Mouse (Mus musculus): ENCODE data around the gene Ppp1r15b. TPM values are rescaled to one million over a fixed set of nuclear protein-coding genes. Genes with fewer than 3 reads are reported as not detected.

Ppp1r15b gene
- 10 to 100 TPM; 20.8 to 26.0 (median 23.6) TPM for polyA plus RNA-seq (2017; shearing (Covaris generic))

DNA sequence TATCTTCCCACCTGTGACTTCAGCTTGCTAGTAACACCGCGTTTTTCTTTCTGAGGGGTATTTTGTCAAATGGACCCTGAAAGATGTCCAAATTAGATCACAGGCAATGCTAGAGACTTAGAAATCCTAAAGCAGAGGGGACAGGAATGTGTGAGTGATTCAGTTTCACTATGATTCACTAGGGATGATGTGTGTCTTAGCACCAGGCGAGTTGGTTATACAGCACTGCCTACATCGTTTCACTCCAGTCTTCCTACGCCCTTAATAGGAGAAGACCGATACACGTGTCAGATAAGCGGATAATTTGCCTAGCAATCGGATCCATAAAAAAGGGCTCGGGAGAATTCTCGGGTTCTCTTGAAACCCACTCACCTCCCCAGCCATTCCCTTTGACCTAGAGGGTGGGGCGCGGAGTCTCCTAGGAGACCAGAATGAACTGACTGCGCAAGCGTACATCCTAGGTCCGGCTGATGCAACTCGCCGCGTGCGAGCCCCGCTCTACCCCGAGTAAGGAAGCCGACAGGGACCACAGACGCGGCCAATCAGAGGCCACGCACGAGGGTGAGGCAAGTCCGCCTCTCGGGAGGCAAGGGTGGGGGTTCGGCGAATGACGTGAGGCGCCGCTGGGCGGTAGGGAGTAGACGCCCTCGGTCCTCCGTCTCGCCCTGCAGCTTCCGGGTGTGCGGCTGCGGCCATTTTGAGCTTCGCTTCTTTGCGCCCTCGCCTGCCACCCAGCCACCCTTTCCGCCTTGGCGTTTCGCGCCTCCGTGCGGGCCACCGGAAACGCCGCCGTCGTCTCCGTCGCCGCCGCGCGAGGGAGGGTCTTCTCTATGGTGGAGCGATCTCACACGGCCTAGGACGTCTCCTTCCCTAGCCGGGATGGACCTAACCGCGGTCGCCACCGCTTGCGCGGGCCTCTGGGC, at the start of gene Ppp1r15b:
Gene Ppp1r15b, plus strand, starts transcription at position 506 of the 923 bp plus-strand sequence.
- ATAC-seq, result peak; percentile 95

DNA sequence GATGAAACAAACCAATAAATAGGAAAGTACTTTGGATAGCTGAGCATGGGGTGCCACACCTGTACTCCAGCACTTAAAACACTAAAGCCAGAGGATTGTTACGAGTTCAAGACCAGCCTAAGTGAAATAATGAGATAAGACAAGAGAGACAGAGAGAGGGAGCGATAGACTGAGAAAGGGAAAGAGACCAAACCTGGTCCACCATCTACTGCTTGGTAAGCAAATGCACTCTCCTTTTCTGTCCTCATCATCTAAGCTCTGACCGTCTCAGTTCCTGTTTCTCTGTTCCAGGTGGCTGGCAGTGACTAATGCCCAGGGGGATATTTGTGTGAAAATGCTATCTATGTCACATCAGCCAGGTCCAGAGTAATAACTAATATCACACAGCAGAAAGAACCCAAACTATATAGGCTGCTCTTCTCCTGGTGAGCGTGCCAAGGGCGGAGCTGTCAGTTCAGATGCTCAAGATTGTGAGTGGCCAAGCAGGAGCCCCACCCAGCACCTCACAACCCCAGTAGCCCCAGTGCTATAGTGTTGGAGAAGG, 47.9 kb upstream of the Ppp1r15b start:
- ATAC-seq, result no peak

DNA sequence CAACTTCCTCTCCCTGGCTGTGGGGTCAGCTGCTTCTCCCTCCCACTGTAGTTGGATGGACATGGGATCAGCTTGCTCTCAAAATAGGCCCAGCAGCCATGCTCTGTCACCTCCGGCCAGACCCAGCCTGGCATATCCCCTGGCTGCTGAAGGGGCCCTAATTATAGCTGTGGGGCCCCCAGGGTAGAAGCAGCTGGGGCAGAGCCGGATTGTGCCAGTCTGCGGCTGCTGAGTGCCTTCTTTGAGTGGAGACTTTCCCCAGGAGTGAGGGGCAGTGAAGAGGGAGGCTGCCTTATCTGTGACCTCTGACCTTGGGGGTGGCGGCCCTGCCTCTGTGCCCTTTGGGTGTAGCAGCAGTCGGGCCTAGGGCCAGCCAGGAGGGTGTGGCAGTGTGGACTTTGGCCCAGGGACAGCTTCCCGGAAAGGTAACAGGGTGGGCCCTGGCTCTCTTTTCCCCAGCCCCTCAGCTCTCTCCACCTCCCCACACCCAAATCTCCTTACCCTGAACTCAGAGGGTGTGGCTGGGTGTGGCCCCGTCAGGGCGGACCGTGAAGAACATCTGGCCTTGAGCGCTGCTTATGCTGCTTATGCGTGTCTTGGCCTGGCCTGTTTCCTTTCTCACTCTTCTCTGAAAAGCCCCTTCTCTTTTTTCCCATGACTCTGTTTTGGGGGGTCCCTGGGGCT, 46.9 kb upstream of the Ppp1r15b start:
- ATAC-seq, result no peak

DNA sequence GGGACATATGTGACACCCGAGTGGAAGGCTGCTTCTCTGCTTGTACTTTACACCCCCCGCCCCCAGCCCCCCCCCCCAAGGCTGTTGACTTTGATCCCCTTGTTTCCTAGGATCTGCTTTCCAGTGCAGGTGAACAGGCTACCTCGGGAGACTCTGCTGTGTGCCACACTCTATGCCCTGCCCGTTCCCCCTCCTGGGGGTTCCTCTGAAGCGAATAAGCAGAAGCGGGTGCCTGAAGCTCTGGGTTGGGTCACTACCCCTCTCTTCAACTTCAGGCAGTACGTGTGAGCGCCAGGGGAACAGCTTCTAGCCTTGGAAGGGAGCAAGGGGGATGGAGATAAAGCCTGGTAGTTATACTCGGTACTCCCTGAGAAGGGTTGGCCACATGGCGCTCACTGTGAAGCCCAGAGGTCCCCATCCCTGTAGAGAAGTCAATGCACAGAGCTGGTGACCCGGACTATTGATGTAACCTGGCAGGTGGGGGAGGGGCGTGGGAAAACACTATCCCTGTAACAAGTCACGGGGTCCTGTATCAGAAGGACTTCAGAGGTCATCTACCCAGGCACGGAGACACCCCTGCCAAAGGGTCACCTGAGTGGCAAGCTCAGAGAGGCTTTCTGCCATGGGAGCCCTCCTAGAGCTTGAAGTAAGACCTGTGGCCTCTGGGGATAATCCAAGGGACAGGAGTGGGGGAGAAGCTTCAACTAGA, 46.1 kb upstream of the Ppp1r15b start:
- no peak for ATAC-seq

DNA sequence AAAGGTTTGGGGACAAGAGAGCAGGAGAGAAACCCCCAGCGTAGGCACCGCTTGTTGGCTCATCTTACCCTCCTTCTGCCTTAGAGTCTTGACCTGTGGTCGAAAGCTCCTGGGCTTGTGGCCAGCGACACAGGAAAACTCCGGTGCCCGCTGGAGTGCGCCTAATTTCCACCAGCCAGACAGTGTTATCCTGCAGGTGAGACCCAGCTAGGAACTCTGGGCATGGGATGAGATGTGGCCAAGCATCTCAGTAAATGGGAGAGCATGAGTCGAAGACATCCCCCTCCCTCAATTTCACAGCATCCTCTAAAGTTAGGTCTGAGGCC, 45.6 kb upstream of the Ppp1r15b start:
- ATAC-seq, result no peak

DNA sequence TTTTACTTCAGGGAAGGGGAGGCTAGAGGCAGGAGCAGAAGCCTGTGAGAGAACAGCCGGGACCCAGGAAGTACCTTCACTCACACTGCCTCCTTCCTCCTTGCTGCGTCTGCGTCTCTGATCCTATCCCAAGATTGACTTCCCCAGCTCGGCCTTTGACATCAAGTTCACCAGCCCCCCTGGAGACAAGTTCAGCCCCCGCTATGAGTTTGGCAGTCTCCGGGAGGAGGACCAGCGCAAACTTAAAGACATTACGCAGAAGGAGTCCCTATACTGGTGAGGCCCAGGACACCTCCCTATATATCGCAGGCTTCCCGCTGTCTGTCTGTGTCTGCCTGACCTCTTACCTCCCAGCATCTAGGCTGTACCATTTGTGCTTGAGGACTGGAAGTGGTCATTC, 44.1 kb upstream of the Ppp1r15b start:
- no peak for ATAC-seq

DNA sequence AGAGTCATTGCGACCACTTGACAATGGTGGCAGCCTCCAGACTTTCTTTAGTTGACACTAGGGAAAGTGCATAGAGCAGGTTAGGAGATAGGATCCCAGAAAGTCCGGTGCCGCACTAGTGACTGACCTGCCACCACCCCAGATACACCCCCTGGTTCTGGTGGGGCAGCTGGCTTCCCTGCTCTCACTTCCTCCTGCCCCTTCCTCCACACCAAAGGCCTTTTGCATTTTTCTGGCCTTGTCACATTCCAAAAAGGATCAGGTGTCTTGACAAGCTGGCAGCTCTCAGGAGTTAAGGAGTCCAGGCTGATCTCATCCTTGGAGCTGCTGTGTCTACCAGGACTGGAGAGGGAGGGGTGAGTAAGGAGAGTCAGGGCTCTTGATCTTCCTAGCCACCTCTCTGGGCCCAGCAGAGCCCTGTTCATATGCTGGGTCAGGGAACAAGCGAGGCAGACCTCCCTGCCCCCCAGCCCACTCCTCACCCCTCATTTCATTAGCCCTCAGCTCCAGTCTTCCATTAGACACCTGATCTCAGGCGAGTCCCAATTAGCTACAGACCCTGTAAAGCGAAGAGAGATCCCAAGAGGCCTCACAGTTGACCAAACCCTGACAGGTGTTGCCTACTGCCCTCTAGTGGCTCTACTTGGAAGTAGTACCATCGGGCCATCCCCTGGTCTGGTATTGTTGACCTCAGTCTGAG, 43.6 kb upstream of the Ppp1r15b start:
- peak; percentile 60 for ATAC-seq

DNA sequence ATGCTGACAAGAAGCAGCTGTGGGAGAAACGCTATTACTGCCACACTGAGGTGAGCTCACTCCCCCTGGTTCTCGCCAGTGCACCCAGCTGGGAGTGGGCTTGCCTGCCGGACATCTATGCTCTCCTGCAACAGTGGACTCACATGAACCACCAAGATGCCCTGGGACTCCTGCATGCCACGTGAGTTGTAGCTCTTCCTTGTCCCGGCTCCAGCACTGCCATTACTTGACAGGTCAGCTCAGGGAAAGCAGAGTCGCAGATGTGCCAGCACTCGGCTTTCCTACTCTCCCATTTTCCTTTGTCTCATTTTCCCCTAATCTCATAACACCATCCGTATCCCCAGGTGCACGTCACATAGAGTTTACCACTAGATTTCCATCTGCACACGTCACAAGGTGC, 42.7 kb upstream of the Ppp1r15b start:
- no peak for ATAC-seq

DNA sequence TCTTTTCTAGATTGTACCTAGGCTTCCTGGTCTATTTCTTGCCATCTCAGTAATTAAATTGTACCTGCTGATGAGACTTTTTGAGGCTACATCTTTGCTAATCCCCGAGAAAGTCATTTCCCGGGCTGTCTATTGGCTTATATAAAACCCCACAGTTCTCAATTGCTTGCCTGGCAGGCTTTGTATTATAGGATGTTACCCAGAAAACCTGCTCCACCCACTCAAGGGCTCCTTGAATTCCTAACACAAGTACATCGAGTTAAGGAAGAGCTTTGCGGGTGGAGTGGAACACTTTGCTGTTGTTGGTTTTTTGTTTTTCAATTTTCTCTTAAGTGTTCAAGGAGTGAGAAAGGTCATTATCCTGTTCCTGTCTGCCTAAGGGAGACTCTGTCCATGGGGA, 41.5 kb upstream of the Ppp1r15b start:
- ATAC-seq, result no peak

DNA sequence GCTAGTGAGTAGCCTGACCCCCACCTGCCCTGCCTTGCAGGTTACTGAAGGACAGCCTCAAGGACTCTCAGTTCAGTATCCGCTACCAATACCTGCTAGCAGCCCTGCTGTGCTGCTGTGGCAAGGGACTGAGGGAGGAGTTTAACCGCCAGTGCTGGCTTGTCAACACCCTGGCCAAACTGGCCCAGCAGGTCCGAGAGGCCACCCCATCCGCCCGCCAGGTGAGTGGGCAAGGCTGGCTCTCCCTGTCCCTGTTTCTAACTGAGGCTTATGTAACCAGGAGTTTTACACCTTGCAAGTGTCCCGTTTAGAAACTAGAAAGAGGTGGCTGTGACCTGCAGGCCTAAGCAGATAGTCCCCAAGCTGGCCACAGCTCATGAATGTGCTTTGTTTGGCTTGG, 40.3 kb upstream of the Ppp1r15b start:
- ATAC-seq, result no peak

DNA sequence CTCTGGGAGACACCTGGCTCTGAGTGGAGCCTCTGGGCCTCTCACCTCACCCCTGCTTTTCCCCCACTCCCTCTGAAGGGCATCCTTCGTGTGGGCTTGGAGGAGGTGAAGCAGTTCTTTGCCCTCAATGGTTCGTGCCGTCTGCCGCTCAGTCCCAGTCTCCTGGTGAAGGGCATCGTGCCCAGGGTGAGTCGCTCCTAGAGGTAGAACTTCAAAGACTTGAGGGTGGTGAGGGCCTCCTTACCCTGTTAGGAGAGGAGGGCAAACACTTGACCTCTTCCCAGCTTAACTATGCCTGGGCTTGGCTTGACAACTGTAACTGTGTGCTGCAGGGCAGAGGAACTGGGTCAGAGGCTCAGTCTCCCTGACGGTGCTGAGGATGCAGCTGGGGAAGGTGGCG, 39.5 kb upstream of the Ppp1r15b start:
- no peak for ATAC-seq

DNA sequence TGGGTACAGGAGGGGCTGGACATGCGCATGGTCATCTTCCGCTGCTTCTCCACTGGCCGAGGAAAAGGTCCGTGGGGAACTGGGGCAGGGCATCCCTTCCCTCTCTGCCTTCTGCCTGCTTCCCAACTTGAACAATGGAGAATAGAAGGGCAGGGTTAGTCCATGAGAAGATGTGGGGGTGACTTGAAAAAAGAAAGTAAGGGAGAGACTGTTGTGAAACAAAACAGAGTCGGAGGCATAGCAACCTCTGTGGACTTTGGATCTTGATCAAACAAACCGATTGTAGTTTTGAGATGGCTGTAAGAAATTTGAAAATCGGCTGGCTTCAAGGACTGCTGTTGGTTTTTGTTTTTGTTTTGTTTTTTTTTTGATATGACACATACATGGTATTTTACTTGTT, 37.2 kb upstream of the Ppp1r15b start:
- no peak for ATAC-seq

DNA sequence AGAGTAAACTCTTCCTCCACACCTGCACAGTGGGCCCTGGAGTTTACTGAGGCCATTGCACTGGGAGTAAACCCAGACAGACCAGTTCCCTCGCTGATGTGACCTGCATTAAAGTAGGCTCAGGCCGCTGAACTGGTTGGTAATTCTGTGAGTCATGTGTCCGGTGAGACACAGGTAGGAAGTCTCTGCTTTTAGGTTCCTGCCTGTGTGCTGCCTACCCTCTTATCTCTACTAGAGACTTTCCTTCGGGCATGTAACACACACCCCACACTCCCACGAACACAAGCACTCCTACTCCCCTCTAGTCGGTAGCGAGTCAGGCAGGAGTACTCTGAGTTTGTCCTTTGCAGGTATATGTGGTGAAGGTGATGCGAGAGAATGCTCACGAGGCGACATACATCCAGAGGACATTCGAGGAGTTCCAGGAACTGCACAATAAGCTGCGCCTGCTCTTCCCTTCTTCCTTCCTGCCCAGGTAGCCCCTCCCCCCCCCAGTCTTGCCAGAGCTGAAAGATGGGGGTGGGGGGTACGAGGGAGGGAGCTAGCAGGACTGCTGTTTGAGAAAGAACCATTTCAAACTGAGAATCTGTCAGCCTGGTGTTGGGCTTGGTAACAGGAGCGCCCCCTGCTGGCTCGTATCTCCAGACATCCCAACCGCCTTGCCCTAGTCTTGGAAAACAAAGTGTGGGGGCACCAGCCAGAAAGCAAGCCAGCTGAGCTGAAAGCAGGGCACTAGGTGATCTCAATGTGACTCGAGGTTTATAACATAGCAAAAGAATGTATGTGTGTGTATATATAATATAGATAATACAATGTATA, 29.8 kb upstream of the Ppp1r15b start:
- ATAC-seq, result no peak

DNA sequence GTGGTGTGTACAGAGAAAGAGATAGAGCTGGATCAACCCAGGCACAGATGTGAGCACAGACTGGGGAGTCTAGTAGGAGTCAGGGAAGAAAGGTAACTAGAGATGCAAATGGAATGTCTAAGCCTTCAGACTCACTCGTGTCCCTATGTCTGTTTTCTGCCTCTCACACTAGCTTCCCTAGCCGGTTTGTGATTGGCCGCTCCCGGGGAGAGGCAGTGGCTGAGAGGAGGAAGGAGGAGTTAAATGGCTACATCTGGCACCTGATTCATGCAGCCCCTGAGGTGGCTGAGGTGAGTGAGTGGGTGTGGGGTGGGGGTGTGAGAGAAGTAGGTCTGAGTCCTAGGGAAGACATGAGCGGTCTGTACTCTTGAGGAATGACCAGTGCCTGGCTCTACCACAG, 28.8 kb upstream of the Ppp1r15b start:
- no peak for ATAC-seq

DNA sequence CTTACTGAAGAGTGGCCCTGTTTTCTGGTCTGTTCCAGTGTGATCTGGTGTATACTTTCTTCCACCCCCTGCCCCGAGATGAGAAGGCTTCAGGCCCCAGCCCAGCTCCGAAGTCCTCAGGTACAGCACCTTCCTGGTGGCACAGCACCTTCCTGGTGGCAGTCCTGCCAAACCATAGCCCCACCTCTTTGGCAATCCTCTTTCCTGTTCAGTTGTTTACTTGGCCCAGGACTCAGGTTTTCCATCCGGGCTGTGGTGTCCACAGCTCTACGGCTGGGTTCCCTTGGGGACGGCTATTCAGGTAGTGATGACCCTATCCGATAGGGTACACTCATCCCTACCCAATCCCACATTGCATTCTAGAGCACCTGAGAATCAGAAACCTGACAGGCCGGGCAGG, 27.6 kb upstream of the Ppp1r15b start:
- no peak for ATAC-seq

DNA sequence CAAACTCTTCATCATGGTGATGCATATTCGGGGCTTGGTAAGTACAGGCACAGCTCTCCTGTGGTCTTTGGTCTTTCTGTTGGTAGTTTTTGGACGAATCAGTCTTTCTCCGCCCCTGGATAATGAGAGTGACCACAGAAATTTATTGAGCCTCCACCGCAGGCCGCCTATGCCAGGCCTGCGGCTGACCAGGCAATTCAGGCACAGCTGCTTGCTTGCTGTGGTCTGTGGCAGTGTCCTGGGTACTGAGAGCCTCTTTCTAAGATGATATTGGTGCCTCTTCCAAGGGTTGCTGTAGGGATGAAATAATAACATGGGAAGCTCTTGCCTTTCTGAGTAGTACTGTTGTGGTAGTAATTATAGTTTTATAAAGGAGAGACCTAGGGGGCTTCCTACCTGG, 27.1 kb upstream of the Ppp1r15b start:
- ATAC-seq, result no peak

DNA sequence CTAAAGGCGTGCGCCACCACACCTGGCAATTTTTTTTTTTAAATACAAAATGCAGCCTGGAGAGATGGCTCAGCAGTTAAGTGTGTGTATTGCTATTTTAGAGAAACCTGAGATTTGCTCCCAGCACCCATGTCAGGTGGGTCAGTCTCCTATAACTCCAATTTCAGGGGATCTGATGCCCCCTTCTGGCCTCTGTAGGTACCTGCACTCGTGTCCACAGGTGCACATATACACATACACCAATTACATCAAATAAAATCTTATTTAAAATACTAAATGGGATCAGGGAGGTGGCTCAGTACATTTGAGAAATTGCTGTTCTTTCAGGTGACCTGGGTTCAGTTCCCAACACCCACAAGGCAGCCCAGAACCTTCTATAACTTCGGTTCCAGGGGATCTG, 14.8 kb upstream of the Ppp1r15b start:
- no peak for ATAC-seq

DNA sequence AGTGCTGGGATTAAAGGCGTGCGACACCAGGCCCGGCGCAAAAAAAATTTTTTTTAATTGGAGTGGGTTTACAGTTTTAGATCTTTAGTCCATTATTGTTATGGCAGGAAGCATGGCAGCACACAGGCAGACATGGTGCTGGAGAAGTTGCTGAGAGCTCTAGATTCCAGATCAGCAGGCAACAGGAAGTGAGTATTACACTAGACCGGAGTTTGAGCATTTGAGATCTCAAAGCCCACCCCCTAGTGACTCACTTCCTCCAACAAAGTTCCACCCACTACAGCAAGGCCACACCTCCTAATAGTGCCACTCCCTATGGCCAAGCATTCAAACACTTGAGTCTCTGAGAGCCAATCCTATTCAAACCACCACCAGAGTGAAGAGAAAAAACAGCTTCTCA, 12.8 kb upstream of the Ppp1r15b start:
- ATAC-seq, result no peak

DNA sequence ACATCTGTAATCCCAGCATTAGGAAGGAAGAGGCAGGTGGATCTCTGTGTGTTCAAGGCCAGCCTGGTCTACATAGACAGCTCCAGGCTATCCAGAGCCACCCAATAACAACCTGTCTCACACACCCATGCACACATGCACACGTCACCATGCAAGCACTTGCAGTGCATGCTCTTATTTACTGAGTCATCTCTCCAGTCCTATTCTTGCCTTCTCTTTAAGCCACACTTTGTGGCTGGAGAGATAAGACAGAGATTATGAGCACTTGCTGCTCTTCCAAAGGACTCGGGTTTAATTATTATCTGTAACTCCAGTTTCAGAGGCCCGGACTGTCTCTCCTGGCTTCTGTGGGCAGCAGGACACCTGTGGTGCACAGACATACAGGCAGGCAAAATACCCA, 12.1 kb upstream of the Ppp1r15b start:
- ATAC-seq, result no peak

DNA sequence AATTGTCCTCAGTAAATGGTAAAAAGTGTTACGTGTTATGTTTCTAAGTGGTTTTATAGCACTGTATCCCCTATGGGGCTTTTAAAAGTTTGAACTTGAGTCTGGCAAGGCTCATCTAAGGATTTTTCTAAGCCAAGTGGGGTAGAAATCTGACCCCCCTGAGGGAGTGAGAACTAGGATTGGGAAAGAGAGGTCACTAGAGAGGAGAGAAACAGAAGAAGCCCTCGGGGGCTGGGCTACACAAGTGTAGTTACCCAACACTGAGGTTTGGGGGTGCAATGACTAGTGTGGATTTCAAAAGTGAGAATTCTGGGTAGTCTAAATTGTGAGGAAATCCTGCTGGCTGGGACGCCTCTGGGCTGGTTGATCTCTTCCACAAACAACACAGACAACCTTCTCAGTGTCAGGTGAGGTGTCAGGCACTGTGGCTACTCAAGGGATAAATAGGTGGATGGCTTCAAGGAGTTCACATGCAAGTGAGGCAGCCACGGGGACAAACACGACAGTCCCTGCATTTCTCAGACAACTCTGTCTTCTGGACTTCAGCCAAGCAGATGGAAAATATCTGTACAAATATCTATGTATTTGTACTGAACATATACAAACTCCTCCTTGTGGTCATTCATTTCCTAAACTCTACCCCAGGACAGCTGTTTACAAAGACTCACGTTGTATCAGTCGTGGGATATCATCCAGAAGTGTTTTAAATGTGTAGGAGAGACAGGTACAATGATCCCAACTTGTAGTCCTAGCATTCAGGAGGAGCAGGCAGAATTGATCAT, 10.8 kb upstream of the Ppp1r15b start:
- ATAC-seq, result no peak

DNA sequence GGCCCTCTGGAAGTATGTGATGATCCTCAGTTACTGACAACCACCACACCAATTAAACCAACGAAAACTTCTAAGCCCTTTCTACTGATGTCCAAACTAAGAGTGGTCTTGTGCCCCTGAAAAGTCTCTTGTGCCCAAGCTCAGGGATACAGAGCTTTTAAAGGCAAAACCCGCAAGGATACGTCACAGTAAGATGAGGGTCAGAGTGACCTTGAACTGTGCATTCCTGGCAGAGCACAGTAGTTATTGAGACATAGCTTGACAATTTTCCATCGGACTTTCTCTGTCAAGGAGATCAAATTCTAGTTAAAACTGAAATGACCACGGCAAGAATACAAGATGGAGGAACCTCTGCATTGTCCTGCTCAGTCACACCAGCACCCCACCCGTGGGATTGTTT, 9.7 kb upstream of the Ppp1r15b start:
- no peak for ATAC-seq

All from inflammation-experienced regulatory T-cells, adult 6 months (primary cell).